Mouse (Mus musculus): ENCODE data around the gene Ndufb7.

Ndufb7 gene

DNA sequence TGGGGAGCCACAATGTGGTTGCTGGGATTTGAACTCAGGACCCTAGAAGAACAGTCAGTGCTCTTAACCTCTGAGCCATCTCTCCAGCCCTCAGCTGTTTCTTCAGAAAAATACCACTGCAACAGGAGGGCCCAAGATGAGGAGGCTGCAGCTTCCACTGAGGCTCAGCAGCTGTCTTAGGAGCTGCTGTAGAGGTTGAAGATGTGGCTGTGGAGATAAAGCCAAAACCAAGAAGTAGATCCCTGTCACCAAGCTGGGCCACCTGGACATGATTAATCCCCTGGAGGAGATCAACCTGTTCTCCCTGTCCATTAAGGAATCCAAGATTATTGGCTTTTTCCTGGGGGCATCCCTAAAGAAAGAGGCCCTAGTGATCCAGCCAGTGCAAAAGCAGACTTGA is 33.3 kb downstream of the Ndufb7 start:
- DNase-seq (ENCODE audit: low spot score in 2 of 2): no peak

- no peak for DNase-seq (ENCODE audit: low spot score in 2 of 2)
These were observed 36.2 kb downstream of the Ndufb7 start for GRCm38 (mm10) chr8:83602650-83603029.

GRCm38 (mm10) chr8:83607661-83608397 is 41.4 kb downstream of the Ndufb7 start, which contains the start of the genes Tecr and Dnajb1:
Gene Tecr (minus strand): TSS chr8:83607971.
Gene Dnajb1 (plus strand): TSS chr8:83608193.
- peak; percentile 99 for DNase-seq (ENCODE audit: low spot score in 2 of 2)

GRCm38 (mm10) chr8:83608398-83608829 is 41.9 kb downstream of the Ndufb7 start:
- DNase-seq (ENCODE audit: low spot score in 2 of 2): peak; percentile 83 to 85

GRCm38 (mm10) chr8:83609086-83609485 is 42.6 kb downstream of the Ndufb7 start:
- DNase-seq (ENCODE audit: low spot score in 2 of 2): no peak

GRCm38 (mm10) chr8:83609547-83610180 is 43.2 kb downstream of the Ndufb7 start:
- DNase-seq (ENCODE audit: low spot score in 2 of 2): no peak

GRCm38 (mm10) chr8:83611921-83612320 is 45.5 kb downstream of the Ndufb7 start:
- no peak for DNase-seq (ENCODE audit: low spot score in 2 of 2)

- no peak for DNase-seq (ENCODE audit: low spot score in 2 of 2)
These were observed 47.2 kb downstream of the Ndufb7 start for GRCm38 (mm10) chr8:83613695-83614094.

DNA sequence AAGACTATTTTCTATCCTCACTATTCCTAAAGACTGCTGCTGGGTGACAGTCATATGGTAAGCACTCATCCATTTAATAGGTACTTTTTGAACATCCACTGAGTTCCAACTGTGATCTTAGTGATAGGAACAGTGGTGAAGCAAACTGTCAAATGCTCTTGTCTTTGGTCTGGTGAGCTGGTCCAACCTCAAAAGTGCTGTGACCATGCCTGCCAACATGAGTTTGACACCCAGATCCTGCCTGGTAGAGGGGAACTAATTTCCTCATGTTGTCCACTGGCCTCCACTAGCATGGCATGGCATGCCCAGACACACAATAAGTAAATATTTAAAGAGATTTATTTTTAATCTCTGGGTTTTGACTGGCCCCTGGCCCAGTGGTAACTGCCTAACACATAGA is 50.2 kb downstream of the Ndufb7 start:
- DNase-seq (ENCODE audit: low spot score in 2 of 2): no peak

GRCm38 (mm10) chr8:83617111-83617510 is 50.6 kb downstream of the Ndufb7 start:
- peak in 1 of 2 experiments; percentile 64 for DNase-seq (ENCODE audit: low spot score in 2 of 2)

DNA sequence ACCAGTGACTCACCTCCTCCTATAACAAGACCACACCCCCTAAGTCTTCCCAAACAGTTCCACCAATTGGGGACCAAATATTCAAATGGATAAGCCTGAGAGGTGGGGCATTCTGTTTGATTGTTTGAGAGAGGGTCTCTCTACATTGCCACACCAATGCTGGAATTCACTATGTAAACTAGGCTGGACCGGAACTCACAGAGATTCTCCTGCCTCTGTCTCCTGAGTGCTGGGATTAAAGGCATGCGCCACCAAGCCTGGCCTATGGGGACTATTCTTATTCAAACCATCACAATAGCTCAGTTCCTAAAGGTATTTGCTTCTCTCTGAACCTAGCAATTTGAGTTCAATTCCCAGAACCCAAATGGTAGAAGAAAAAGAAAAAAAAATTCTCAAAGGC is 52.1 kb downstream of the Ndufb7 start:
- no peak for DNase-seq (ENCODE audit: low spot score in 2 of 2)

GRCm38 (mm10) chr8:83619568-83620285 is 53.3 kb downstream of the Ndufb7 start:
- no peak for DNase-seq (ENCODE audit: low spot score in 2 of 2)
